Mouse (Mus musculus) liver, embryonic 15.5 days (tissue): ENCODE measurements around the gene Gm44503. TPM values are rescaled to one million over a fixed set of nuclear protein-coding genes. Genes with fewer than 3 reads are reported as not detected.

Source experiments
- ATAC-seq: fragments of 200-750 bp; cut with Nextera tagmentation; 2 replicates; pipeline ENCODE4 v1.8.0; 2017; ENCODE audit warnings: moderate number of reproducible peaks, mild to moderate bottlenecking, moderate library complexity; ENCODE audit not compliant: insufficient read depth
- H3K27ac ChIP-seq: fragments of 300-500 bp; sonication (generic); replicated peaks from 2 replicates; pipeline ENCODE4 v1.5.1; 2015; ENCODE audit warnings: mild to moderate bottlenecking, inconsistent platforms
- H3K27me3 ChIP-seq: fragments of 300-500 bp; sonication (generic); 2 replicates; pipeline ENCODE4 v1.6.1; 2015; ENCODE audit warnings: mild to moderate bottlenecking, inconsistent platforms
- H3K36me3 ChIP-seq: fragments of 300-500 bp; sonication (generic); replicated peaks from 2 replicates; pipeline ENCODE4 v1.6.1; 2015; ENCODE audit warnings: moderate library complexity, mild to moderate bottlenecking, inconsistent platforms
- H3K4me1 ChIP-seq: fragments of 300-500 bp; sonication (generic); replicated peaks from 2 replicates; pipeline ENCODE4 v1.6.1; 2015; ENCODE audit warnings: inconsistent platforms
- H3K4me2 ChIP-seq: fragments of 300-500 bp; sonication (generic); 2 replicates; pipeline ENCODE4 v1.6.1; 2015; ENCODE audit warnings: moderate library complexity, mild to moderate bottlenecking, inconsistent platforms
- H3K4me3 ChIP-seq: fragments of 300-500 bp; sonication (generic); replicated peaks from 2 replicates; pipeline ENCODE4 v1.5.1; 2015; ENCODE audit warnings: mild to moderate bottlenecking, inconsistent platforms
- H3K9ac ChIP-seq: fragments of 300-500 bp; sonication (generic); 2 replicates; pipeline ENCODE4 v1.6.1; 2015; ENCODE audit warnings: moderate library complexity, mild to moderate bottlenecking, inconsistent platforms
- H3K9me3 ChIP-seq: fragments of 300-500 bp; sonication (generic); replicated peaks from 2 replicates; pipeline ENCODE4 v1.6.1; 2016; ENCODE audit warnings: inconsistent platforms
- WGBS: fragments of 180-500 bp; shearing (Covaris S2); methylation state at CpG from one replicate; pipeline ENCODE4 v1.1.7; 2015; ENCODE audit warnings: mixed read lengths; ENCODE audit not compliant: insufficient replicate concordance; 5-methylcytosine and 5-hydroxymethylcytosine counted together
- microRNA-seq: library from miRNA; unstranded; fragments of <30 nt; microRNA quantifications from one replicate; pipeline ENCODE4, GENCODE M21; 2016
- polyA plus RNA-seq: library from polyadenylated mRNA; unstranded; fragments of >200 nt; fragmentation: Nextera tagmentation; extraction: Ambion mirVana; gene quantifications from 2 replicates; pipeline ENCODE4 v1.2.1, GENCODE M21; 2015

Gm44503 gene
- polyA plus RNA-seq, 1 experiment from 2014 or later, result not detected

DNA sequence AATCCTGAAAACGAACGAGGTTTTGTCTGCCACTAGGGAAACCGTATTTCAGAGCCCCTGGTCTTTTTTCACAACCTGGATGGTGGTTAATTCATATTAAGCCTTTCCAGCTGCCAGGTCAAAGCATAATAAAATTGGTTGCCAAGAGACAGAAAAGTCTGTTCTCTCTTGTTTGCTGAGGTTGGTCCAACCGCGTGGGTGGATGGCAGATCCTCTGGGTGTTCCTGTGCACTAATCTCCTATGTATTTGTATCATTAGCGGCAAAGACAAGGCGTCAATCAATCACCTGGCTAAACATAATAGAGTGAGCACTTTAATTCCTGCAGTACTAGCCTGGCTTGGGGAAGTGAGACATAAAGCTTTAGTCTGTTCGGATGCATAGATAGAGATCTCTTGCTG is 92.0 kb downstream of the Gm44503 start:
- Histone ChIP-seq H3K27ac (no peak overlapping the region), H3K4me2 (no peak overlapping the region), H3K9me3 (no peaks in the 10 kb centered on the region), H3K4me3 (no peak overlapping the region), H3K36me3 (no peaks in the 10 kb centered on the region), H3K4me1 (0 out of 2 replicates have a peak, but pooled peaks cover 3% of the 10 kb centered on the region), H3K9ac (no peak overlapping the region), H3K27me3 (no peaks in the 10 kb centered on the region)
- ATAC-seq, result no peak
- 46% methylated on average over 8 of the region's 8 CpGs for WGBS

DNA sequence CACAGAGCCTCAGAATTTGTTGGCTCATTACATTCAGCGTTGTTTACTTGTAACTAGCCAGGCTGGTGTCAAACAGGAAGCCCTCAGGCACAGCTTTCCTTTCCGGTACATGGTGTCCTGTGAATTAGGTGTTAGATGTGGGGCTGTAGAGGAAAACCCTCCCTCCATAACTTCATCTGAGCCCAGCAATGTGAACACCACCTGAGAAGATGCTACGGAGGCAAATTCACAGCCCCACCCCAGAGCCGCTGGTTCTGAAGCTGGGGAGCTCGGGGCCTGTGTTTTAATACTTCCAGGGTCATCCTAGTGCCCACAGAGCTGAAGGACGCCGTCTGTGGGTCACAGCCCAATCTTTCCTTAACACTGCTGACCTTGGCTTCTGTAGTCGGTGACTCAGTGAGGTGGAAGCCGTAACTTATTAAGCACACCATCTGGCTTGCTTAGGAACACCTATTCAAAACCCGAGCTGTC is 96.8 kb downstream of the Gm44503 start:
- Histone ChIP-seq H3K4me2 (no peak overlapping the region), H3K4me3 (no peak overlapping the region), H3K27me3 (no peaks in the 10 kb centered on the region), H3K9ac (no peak overlapping the region), H3K27ac (no peak overlapping the region), H3K9me3 (no peaks in the 10 kb centered on the region), H3K36me3 (no peaks in the 10 kb centered on the region), H3K4me1 (0 out of 2 replicates have a peak, but pooled peaks cover 3% of the 10 kb centered on the region)
- 56% methylated on average over 10 of the region's 10 CpGs for WGBS
- no peak for ATAC-seq

DNA sequence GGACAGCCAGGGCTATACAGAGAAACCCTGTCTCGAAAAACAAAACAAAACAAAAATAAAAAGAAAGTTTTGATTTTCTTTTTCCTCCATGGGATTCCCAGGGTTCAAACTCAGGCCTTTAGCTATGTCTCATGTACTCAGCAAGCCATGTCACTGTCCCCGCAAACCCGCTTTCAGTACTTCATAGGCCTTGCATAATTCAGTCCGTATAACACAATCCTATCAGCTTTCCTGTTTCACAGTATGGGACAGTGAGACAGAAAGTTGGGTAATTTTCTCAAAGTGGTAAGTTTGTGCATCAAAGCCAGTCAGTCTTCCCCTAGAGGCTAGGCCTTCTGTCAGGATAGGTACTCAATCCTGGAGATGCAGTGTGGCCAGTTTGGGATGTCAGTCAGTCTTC is 100.6 kb downstream of the Gm44503 start:
- Histone ChIP-seq H3K4me3 (no peak overlapping the region), H3K9me3 (no peaks in the 10 kb centered on the region), H3K9ac (no peak overlapping the region), H3K27me3 (no peaks in the 10 kb centered on the region), H3K4me2 (no peak overlapping the region), H3K4me1 (no peaks in the 10 kb centered on the region), H3K36me3 (no peaks in the 10 kb centered on the region), H3K27ac (no peak overlapping the region)
- WGBS, result 63% methylated on average over 4 of the region's 4 CpGs
- ATAC-seq, result no peak

DNA sequence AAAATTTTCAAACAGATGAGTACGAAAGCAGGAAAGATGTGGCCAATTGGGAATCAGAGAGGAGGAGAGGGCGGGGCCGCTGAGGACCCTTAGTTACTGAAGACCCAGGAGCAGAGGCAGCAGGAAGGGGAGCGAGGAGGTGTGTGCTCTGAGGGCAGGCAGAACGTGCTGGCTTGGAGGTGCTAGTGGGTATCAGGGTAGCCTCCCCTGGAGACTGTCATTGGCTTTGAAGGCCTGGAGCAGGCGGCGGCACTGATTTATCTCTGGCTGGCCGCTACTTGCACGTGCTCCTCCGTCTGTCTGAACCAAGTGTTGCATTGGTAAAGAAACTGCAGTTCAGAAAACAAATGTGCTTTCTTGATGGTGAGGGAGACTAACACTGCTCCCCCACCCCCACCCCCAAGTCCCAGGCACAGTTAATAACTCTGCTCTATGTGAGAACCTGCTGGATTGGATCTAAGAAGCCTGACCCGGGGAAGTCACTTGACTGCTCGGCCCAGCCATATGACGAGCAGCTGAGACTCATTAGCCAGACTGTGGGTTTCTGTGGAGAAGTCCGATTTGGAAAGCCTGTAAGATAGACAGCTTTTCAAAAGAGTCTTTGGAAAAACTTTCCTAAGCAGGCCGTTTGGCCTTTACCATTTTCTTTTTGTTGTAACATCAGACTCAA is 105.1 kb downstream of the Gm44503 start:
- H3K4me1 ChIP-seq, result peaks cover 16% of the 10 kb centered on the region
- 62% methylated on average over 15 of the region's 15 CpGs for WGBS
- no peak overlapping the region for H3K27ac ChIP-seq
- no peak for ATAC-seq
- H3K27me3 ChIP-seq, result no peaks in the 10 kb centered on the region
- H3K36me3 ChIP-seq, result no peaks in the 10 kb centered on the region
- no peak overlapping the region for H3K9ac ChIP-seq
- H3K4me2 ChIP-seq, result no peak overlapping the region
- no peaks in the 10 kb centered on the region for H3K9me3 ChIP-seq
- no peak overlapping the region for H3K4me3 ChIP-seq

Small RNA genes lying within 50 kb of the gene (microRNA-seq; reads per million reads assigned to microRNA genes)
- not detected for gene Gm27353

Other genes starting within 250 kb of the Gm44503 start
- gene Prtg, start 152.0 kb upstream of the Gm44503 start, polyA plus RNA-seq, result 0.08 and 0.15 TPM in 2 replicates
- 0.10 and 0.12 TPM in 2 replicates for gene Pygo1, start 33.2 kb upstream of the Gm44503 start, polyA plus RNA-seq
- gene Dyx1c1, start 67 bp upstream of the Gm44503 start, polyA plus RNA-seq, result 0.14 and 0.20 TPM in 2 replicates
- gene Ccpg1os, start 26.5 kb downstream of the Gm44503 start, polyA plus RNA-seq, result 2.4 and 2.5 TPM in 2 replicates
- gene Ccpg1, start 26.6 kb downstream of the Gm44503 start, polyA plus RNA-seq, result 11.4 and 11.8 TPM in 2 replicates
- 4.3 and 4.6 TPM in 2 replicates for gene Pigb, start 81.5 kb downstream of the Gm44503 start, polyA plus RNA-seq
- 6.6 and 7.5 TPM in 2 replicates for gene Rab27a, start 86.0 kb downstream of the Gm44503 start, polyA plus RNA-seq
- gene Khdc3, start 143.0 kb downstream of the Gm44503 start, polyA plus RNA-seq, result 0.05 TPM in 1 of 2 replicates, not detected in the other
- gene Gm20509, start 143.6 kb downstream of the Gm44503 start, polyA plus RNA-seq, result not detected in 2 replicates
- gene Rsl24d1, start 154.6 kb downstream of the Gm44503 start, polyA plus RNA-seq, result 40.0 and 41.0 TPM in 2 replicates